Mouse (Mus musculus) bone marrow, adult 2 months (tissue): ENCODE results near the gene Rex1bd.

Experiments used
- CTCF ChIP-seq: fragments of 200-500 bp; IDR thresholded peaks from 2 replicates; pipeline ENCODE4 v1.5.1; 2011; ENCODE audit warnings: low read length, control low read depth; ENCODE audit not compliant: control insufficient read depth, insufficient read depth
- POLR2A ChIP-seq: fragments of 200-500 bp; IDR thresholded peaks from 2 replicates; pipeline ENCODE4 v1.6.1; 2011; ENCODE audit warnings: low read depth, mild to moderate bottlenecking, control low read depth, low read length, borderline replicate concordance; ENCODE audit not compliant: control insufficient read depth

GRCm38 (mm10) chr8:70538024-70538579 lies 31.6 kb upstream of the Rex1bd start:
- TF ChIP-seq CTCF = no peak
- TF ChIP-seq POLR2A = no peak
